Mouse (Mus musculus) heart, adult 8-10 months (tissue): Measurements from ENCODE around the gene Asb4. TPM values are rescaled to one million over a fixed set of nuclear protein-coding genes. Genes with fewer than 3 reads are reported as not detected.
"Not testable (repeated sequence)": the region's sequence is repeated elsewhere in the genome, so short reads cannot be mapped to it uniquely, and the experiment has no call there.

Source experiments
- DNase-seq: peaks from one replicate; pipeline ENCODE4 v3.0.0; 2022; ENCODE audit warnings: low spot score
- total RNA-seq, 4 experiments: library from RNA; stranded (reverse); gene quantifications; 2 replicates each; pipeline ENCODE4 v1.2.4; 2022

Asb4 gene
- total RNA-seq: 1 to 10 TPM; 4.6 to 7.3 (median 5.6) TPM

DNA sequence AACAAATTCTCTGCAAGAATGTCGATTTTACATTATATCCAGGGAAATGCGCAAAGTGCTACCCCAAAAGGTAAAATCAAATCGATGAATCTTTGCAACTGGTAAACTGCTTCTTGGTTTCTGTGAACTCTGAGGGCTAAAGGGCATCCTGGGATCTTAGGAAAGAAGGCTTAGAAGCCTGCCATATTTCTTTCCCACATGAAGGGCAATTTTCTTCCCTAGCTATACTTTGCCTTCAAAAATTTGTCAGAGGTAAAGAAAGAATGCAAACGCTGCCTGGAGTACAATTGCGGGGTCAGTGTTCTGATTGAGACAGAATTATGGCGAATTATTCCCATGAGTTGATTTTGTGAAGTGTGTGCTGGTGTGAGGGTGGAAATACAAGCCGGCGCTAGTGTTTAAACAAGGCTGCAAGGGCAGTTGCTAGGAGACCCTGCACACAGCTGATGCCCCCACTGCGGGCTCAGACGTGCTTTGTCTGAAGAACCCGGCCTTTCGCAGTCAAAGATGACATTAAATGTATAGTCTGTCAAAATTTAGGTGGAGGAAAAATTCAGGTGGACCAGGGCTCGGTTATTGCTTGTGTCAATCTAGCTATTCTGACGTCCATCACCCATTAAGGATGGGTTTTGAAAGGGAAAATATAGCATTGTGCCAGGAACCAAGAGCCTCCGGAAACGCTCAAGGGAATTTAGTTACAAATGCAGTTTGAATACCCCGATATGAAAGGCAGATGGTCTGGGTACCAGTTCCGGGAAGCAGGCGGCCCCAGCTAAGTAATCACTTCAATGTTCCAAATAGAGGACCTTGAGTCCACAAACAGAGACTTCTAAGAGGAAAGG lies at the start of gene Asb4:
Gene Asb4, plus strand, starts transcription at position 51 of the 842 bp plus-strand sequence.
- no peak for DNase-seq

DNA sequence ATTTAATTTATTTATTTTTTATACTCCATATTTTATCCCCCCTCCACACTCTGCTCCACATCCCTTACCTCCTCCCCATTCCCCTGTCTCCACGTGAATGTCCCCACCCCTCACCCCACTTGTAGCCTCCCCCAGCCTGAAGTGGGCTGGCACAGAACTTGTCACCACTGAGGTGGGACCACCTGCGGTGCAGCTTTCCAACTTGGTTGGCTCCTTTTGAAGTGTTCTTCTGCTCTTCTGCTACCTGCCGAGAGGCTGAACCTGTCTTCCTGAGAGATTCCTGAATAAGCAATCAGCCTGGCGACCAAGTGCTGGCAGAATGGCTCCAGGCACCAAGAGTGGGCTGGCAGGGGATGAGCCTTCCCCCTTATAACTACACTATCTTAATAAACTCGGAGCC lies 49.2 kb upstream of the Asb4 start:
- no peak for DNase-seq

DNA sequence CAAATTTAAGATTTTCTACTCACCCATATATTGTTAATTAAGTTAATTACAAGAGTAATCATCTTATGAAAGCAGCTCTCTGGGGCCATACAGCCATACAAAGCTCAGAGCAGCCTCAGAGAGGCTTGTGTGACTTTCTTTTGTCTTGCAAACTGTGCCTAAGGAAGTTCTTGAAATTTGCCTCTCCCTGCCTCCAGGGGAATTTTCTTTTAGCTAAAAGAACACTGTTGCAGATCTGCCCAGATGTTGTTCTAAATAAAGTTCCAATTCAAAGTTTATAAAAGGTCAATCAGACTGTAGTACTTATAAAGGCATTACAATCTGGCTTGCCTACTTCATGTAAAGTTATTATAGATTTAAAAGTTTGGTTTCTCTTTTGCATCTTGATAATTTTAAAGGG lies 47.2 kb upstream of the Asb4 start:
- not testable (repeated sequence) for DNase-seq

DNA sequence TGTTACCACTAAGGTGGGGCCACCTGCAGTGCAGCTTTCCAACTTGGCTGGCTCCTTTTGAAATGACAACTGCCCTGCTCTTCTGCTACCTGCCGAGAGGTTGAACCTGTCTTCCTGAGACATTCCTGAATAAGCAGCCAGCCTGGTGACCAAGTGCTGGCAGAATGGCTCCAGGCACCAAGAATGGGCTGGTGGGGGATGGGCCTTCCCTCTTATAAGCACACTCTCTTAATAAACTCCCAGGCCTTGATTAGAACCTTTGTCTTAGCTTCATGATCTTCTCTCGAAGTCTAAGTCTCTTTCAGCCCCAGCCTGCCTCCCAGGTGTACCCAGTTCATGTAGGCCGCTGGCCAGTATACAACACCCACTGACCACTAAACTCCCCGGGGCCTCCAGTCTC lies 44.4 kb upstream of the Asb4 start:
- not testable (repeated sequence) for DNase-seq

DNA sequence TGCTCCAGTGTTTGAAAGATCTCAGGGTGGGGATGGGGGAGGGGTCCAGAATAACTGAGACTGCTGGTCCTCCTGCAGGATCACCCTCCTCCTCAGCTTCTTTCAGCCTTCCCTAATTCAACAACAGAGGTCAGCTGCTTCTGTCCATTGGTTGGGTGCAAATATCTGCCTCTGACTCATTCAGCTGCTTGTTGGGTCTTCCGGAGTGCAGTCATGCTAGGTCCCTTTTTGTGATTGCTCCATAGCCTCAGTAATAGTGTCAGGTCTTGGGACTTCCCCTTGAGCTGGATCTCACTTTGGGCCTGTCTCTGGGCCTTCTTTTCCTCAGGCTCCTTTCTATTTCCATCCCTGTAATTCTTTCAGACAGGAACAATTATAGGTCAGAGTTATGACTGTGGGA lies 43.9 kb upstream of the Asb4 start:
- DNase-seq: not testable (repeated sequence)

DNA sequence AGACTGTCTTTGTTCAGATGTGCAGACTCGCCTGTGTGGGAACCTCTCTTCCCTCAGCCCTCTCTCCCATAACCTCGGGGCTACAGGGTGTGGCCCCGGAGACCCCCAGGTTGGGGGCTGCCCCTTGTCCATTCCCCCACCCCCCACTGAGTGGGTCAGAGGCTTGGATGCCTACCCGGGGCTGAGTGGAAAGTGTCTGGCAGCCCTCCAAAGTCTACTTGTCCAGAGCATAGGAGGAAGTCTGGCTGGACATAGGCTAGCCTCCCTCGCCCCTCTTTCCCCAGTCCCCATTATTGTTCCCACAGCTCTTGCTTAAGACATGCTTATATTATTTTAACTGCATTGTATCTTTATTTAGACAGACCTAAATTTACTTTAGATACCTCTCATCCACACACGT lies 38.9 kb upstream of the Asb4 start:
- no peak for DNase-seq

DNA sequence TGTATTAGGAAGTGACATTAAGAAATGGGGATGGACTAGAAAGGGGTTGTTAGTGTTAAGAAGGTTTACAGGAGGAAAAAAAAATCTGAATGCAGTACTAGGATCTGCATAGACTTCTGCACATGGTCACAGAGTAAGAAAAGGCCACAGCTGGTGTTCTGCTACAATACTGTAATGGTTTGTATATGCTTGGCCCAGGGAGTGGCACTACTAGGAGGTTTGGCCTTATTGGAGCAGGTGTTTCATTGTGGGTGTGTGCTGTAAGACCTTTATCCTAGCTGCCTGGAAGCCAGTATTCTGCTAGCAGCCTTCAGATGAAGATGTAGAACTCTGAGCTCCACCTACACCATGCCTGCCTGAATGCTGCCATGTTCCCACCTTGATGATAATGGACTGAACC lies 25.3 kb upstream of the Asb4 start:
- DNase-seq: no peak

DNA sequence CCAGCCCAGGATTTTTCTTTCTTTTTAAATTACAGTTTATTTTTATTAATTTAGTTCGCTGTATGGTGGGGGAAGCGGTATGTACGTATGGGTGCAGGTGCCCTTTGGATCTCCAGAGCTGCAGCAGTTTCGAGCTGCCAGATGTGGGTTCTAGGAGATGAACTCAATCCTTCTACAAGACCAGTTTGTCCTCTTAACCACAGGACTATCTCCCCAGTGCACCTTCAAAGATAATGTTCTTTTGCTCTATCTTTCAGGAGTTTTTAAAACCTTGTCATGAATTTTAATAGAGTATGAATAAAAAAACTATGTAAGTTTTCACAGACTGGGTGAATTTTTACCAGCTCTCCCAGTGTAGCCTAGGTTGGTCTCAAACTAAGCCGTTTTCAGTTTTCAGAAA lies 22.8 kb upstream of the Asb4 start:
- DNase-seq: no peak

DNA sequence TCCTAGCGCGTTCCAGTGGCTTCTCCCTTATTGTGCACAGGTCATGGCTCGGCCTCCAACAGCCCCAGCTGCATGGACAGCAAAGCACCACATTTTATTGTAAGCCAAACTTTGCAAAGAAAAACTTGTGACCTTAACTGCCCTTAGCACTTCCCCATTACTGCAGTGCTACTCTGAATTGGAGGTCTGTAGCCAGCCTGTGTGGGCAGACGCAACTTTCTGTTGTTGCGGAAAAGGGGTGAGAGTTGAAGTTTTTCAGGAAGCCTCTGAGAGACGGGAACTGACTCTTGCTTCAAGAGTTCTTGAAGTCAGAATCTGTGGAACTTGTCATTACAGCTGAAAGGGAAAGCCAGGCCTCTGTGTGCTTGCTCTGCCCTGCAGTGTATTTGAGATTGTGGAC lies 21.2 kb upstream of the Asb4 start:
- DNase-seq: no peak

DNA sequence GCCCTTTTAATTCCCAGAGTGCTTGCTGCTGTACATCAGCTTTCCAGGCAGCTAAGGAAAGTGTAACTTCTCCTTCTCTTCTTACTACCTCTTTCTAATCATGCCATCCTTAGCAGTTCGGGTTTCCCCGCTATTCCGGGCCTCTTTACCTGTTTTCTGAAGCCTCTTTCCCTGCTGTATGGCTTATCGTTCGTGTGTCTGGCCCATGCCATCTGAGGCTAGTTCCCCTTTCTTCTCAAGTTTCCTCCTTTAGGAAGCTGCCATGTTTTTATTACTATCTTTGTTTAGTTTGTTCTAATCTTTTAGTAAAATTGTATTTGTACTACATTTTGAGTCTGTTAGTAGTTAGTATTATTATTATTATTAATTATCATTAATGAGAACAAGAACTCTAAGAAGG lies 17.3 kb upstream of the Asb4 start:
- DNase-seq: no peak

DNA sequence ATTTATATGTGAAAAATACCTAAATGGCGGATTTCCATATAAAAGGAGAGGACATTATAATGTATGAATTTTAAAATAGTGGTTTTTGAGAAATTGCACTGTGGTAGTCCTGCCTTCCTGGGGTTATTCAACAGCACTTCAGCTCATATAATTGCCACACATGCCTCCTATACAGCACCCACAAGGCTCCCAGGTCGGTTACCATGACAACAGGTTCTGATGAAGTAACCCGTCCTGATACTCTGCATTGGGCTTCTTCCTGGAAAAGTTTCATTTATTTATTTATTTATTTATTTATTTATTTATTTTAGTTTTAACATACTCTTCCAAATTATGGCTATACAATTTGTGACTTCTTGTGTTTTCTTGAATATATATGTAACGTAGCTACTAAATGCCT lies 6.3 kb upstream of the Asb4 start:
- no peak for DNase-seq

DNA sequence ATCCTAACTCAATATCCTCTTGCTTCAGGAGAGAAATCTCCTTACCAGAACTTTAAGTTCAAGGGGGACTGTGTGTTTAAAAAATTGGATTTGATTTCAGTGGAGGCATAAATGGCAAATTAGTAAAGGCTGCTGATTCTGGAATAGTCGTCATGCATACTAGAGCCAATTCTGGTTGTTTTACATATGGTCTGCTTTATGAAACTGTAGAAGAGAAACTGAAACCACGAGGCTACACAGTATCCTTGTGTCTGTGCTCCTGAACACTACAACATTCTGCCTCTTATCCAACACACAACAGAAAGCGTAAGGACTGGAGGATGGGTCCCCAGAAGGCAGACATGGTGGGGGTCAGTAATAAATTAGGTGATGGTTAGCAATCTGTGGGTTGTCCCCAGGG lies 4.1 kb upstream of the Asb4 start:
- no peak for DNase-seq

DNA sequence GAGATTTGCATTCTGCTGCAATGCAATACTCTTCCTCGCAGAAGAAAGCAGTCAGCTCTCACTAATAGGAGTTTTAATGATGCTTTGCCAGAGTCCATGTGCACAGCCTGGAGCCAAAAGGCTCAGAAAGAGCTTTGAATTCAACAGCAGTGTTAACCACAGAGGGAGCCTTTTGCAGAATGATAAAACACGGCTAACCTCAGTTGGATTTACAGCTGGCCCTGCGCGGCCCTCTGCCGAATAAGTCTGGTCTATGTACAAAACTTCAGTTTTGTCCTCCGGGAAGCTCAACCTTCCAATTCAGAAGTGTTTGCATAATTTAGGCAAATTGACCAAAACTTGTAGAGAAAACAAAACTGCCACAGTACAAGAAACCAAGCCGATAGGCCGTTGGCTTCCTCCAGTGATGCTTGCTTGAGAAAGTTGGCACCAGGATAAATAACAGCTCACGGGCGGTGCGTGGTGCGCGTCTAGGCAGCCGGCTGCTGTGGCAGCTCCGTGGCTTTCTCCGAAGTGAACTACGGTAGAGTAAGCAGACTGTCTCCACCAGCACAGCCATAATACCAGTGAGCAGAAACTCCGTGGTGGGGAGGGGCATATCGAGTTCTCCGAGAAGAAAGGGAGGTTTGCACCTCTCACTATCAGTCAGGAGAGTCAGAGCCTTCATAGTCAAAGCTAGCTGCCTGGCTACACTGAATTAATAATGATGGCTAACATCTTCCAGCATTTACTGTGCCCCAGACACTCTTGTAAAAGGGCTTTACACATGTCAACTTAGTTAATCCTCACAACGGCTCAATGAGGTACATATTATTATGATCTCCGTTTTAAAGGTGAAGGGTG lies 3.2 kb upstream of the Asb4 start:
- no peak for DNase-seq

DNA sequence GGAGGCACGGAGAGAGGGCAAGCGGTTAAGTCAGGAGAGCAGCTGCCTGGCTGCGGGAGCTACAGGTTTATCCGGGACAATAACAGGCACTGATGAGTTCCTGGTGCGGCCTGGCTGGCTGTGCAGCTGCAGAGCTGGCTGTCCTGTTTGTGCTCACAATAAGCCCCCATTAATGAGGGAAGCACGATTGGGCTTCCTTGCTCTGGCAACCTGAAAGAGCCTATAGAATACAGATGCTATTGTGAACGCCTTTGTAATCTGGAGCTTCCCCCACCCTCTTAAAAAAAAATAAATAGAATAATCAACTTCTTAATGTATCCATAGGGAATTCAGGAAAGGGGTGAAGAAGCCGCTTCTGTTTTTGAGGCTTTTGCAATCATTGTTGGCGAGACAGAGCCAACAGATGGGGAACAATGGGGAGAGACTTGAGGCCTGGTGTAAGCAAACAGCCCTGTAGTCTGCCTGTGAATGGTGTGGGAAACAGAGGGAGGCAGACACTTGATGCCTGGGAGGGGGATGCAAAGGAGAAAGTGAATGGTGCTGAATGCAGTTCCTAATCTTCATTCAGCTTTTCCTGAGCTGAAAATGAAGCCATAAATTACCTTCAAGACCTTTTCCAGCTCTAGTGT lies 2.4 kb upstream of the Asb4 start:
- no peak for DNase-seq

DNA sequence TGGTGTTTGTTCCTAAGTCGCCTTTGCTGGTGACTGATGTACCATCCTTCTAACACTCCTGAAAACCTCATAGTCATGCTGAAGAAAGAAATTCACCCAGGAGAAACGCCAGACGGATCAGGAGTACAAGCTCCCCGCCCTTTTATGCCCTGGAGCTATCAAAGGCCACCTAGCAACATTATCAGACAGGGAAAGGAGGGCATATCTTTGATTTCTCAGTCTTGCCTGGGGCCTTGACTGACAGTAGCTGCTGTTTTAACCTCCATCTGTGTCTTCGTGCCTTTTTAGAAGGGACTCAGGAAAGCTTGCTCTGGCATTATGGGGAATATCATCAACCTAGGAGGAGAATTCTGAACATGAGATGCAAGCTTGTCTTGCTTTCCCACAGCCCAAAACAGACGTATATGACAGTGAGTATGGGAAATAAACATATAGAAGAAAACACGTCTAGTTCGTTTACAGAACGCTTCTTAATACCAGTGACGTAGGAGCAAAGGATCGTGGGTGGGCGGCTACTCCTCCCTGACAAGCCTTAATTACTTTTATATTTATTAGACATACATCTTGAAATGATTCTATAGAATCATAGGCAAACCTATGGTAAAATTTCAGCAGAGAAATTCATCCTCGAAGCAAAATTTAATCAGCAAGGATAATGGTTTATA lies 1.1 kb upstream of the Asb4 start:
- DNase-seq: no peak

DNA sequence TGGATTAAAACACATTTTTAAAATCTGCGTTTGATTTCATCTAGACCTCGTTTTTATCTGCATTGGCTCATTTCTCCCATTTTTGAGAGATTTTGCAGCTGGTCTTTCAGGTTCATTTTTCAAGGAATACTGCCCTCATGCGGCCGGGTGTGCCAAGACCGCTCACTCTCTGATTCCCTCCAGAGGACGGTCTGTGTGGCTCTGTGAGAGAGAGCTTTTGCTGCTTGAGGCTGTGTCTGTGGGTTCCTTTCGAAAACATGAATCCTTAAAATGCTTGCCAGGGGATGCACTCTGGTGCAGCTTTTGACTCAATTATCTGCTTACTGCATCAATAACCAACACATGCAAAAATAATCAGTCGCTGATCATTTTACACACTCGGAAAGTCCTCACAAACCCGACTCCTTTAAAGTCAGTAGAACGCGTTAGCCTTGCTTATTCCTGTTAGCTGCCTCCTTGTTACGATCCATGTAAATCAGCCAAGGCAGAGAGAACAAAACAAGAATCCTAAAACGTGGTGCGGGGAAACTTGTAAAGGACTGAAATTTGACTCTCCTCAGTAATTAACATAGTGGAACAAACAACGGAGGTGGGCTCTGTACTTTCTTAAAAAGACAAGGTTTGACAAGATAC lies 487 bp upstream of the Asb4 start:
- DNase-seq: peak; percentile 78

DNA sequence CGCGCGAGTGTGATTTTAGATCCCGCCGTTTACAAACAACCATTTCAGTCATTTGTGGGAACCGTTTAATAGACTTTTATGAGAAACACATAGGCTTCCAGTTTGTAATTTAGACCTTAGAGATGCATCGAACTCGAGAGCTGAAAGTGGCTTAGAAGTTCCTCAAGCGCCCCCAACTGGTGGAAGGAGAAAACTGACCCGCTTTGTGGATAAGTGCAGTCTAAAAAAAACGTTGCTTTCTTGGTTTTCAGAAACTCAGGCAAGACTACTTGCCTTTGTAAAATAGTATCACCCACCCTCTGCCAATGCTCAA lies 948 bp downstream of the Asb4 start:
- DNase-seq: peak; percentile 63

DNA sequence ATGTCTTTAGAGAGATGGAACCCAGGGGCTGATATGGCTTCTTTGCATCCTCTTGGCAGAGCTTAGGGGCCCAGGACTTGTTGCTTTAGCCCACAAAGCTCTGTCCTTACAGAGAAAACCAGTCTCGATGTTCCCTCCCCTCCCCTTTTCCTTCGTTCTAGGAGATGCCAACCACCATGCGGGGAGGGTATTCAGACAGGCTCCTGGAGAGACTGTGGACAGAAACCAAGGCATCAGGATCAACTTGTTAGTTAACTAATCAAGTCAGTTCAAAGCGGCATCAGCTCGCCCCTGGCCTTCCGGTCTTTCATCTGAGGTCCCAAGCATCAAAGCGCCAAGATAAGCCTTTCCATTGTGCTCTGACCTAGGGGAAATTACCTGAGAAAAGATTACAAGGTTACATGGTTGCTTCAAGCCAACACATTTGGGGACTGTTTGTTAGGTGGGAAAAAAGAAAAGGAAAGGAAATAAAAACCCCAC lies 2.0 kb downstream of the Asb4 start:
- no peak for DNase-seq

DNA sequence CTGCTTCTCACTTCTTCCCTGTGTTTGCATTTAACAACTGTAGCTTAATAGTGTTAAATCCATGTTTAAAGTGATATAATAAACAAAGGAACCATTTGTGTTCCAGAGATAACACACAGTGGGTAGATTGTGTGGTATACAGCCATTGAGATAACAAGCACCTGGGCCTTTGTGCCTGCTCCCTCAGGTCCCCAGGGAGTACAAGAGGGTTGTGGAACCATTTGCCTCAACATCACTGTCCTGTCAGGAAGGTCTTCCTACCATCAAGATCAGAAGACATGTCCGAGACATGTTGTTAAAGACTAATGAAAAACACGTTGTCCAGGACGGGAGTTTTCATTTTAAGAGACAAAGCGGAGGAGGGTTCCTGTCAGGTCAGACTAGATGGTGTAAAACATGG lies 3.3 kb downstream of the Asb4 start:
- DNase-seq: no peak

DNA sequence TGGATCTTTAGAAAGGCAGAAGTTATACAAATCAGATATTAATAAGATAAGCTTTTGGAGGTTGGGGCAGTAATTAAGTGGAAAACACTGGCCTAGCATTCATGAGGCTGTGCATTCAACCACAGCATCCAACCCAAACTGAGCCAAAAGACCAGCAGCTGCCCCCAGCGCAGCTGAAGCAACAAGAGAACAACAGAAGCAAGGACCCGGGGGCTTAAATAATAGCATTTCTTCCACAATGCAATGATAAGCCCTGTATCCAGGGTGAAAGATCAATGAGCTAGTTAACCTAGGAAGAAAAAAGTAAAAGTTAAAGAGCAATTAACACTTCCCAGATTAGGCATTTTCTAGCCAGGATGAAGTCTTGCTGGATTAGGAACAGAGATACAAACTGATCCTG lies 4.2 kb downstream of the Asb4 start:
- no peak for DNase-seq

DNA sequence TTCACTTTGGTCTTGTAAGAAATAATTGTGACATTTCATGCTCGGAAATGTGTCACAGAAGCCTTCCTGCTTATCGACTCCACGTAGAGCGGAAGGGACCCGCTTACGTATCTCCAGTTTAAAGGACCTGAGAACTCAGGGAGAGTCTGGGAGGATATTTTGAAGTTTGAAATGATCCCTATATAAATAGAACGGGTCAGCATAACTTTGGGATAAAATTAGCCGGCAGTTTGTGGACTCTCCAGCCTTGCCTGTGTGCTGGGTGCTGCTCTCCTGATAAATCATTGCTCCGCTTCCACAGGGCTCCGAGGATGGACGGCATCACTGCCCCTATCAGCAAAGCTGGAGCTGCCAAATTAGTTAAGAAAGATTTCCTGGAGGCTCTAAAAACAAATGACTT lies 7.1 kb downstream of the Asb4 start:
- peak; percentile 41 for DNase-seq

DNA sequence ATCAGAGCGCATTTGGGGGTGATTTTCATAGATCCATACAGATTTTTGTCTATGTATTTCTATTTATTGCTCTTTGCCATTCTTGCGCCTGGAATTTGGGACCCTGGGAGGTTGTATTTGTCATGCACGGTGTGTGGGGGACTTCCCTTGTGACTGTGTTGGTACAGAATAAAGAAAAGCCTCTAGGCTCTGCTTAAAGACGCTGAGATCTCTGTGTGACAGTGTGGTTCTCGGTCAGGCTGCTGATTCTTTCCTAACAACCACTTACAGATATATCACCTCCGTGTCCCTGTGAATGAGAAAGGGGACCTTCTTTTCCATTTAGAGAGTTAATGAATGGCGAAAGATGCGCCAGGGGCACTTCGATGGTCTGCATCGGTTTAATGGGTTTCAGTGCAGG lies 7.8 kb downstream of the Asb4 start:
- no peak for DNase-seq
